Mouse (Mus musculus): ENCODE data around the gene Noa1. TPM values are rescaled to one million over a fixed set of nuclear protein-coding genes. Genes with fewer than 3 reads are reported as not detected.

Noa1 gene
- polyA plus RNA-seq, 1 experiment from 2014 or later, result 35.3 TPM

GRCm38 (mm10) chr5:77314986-77315385 is 5.1 kb upstream of the Noa1 start:
- H3K27me3 ChIP-seq (replicated peaks), result no peaks in the 10 kb centered on the region
- no peak overlapping the region for H3K9ac ChIP-seq
- WGBS, result 89% methylated on average over 6 of the region's 6 CpGs
- no peak overlapping the region for H3K27ac ChIP-seq
- peaks cover 14% of the 10 kb centered on the region; the same call in 1 of the 2 replicates for H3K36me3 ChIP-seq
- no peak overlapping the region for H3K4me3 ChIP-seq (replicated peaks)
- H3K9me3 ChIP-seq, result no peaks in the 10 kb centered on the region
- peaks cover 8% of the 10 kb centered on the region for H3K4me1 ChIP-seq (replicated peaks)
- H3K4me2 ChIP-seq (replicated peaks), result no peak overlapping the region
- no peak for ATAC-seq

DNA sequence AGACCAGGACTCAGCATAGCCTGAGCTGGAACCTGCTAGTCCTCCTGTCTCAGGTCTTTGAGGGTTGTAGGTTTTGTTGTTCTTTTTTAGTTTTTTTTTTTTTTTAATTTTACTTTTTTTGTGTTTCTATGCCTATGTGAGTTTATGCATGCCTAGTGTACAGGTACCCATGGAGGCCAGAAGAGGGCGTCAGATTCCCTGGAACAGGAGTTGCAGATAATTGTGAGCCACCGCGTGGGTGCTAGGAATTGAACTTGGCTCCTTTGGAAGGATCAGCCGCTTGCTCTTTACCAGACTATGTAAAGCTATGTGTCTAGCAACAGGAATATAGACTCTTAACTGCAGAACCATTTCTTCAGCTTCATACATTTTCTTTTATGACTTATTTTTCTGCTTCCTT is 4.3 kb upstream of the Noa1 start:
- no peak for ATAC-seq
- Histone ChIP-seq H3K9me3 (no peaks in the 10 kb centered on the region), H3K36me3 (peaks cover 14% of the 10 kb centered on the region; the same call in 1 of the 2 replicates), H3K9ac (no peak overlapping the region), H3K27ac (no peak overlapping the region), H3K4me1 (replicated peaks) (peaks cover 8% of the 10 kb centered on the region), H3K27me3 (replicated peaks) (no peaks in the 10 kb centered on the region), H3K4me2 (replicated peaks) (no peak overlapping the region), H3K4me3 (replicated peaks) (no peak overlapping the region)
- WGBS, result 94% methylated on average over 4 of the region's 4 CpGs

GRCm38 (mm10) chr5:77309051-77309906 is 605 bp downstream of the Noa1 start:
- peak; percentile 48 for ATAC-seq
- H3K27ac ChIP-seq, result 0 out of 2 replicates have a peak overlapping the region, but pooled peaks have one; percentile 23
- WGBS, result under 1% methylated on average over 76 of the region's 76 CpGs

DNA sequence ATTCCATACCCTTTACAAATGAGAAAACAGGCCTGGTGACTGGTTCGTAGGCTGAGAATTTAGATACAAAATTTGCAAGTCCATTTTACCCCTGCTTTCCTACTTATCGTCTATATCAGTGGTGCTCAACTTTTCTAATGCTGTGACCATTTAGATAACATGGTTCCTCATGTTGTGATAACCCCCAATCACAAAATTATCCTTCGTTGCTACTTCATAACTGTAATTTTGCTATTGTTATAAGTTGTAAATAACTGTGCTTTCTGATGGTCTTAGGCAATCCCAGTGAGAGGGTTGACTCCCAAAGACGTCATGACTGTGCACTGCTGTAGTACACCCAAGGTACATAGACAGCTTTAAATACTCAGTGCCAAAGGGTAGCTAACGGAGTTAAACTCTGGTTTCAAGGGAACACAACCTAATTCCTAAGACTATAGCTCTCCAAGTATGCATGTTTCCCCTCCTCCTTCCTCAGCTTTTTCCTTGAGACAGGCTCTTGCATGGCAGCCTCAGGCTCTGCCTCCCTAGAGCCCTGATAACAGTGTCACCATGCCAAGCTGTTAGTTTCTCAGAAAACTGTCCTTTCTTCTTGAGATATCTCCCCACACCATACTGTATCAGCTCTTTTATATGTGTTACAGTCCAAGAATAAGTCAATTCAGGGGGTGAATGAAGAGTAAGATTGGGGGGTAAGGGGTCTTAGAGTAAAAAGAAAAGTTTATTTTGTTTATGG is 1.9 kb downstream of the Noa1 start:
- ATAC-seq, result no peak
- Histone ChIP-seq H3K27ac (no peak overlapping the region), H3K27me3 (replicated peaks) (no peaks in the 10 kb centered on the region), H3K9ac (peak overlapping the region; percentile 68), H3K4me2 (replicated peaks) (peak overlapping the region; percentile 93), H3K4me3 (replicated peaks) (peak overlapping the region; percentile 83), H3K9me3 (no peaks in the 10 kb centered on the region), H3K4me1 (replicated peaks) (peaks cover 17% of the 10 kb centered on the region), H3K36me3 (peaks cover 11% of the 10 kb centered on the region; the same call in 1 of the 2 replicates)
- WGBS, result 82% methylated on average over 5 of the region's 5 CpGs

More at GRCm38 (mm10) chr5:77309051-77309906, 605 bp downstream of the Noa1 start:
- Histone ChIP-seq H3K4me2 (replicated peaks) (peak overlapping the region; percentile 93), H3K4me1 (replicated peaks) (peaks cover 17% of the 10 kb centered on the region), H3K9me3 (no peaks in the 10 kb centered on the region), H3K4me3 (replicated peaks) (peak overlapping the region; percentile 83), H3K36me3 (peaks cover 9% of the 10 kb centered on the region), H3K9ac (peak overlapping the region; percentile 68), H3K27me3 (replicated peaks) (no peaks in the 10 kb centered on the region)

- H3K4me3 ChIP-seq (replicated peaks), result no peak overlapping the region
- ATAC-seq, result no peak
- H3K9ac ChIP-seq, result no peak overlapping the region
- H3K9me3 ChIP-seq, result no peaks in the 10 kb centered on the region
- H3K36me3 ChIP-seq, result peaks cover 29% of the 10 kb centered on the region
- no peaks in the 10 kb centered on the region for H3K4me1 ChIP-seq (replicated peaks)
- no peaks in the 10 kb centered on the region for H3K27me3 ChIP-seq (replicated peaks)
- WGBS, result 84% methylated on average over 6 of the region's 6 CpGs
- no peak overlapping the region for H3K4me2 ChIP-seq (replicated peaks)
- H3K27ac ChIP-seq, result no peak overlapping the region
Measured at GRCm38 (mm10) chr5:77301296-77301903, 8.5 kb downstream of the Noa1 start.

DNA sequence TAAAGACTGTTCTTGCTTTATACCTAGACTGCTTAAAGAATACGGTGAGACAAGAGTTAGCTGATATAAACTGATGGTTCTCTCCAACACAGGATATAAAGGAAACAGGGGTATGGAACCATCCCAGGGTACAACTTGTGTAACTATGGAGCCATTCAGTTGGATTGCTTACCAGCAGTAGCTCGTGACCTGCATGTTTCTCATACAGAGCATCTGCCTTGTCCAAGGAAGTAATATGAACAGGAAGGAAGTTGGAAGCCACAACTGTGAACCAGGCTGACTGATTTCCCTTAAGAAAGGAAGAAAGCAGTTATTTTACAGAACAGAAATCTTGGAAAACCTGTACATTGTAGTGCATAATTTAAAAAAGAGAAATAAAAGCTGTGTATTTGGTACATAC is 10.4 kb downstream of the Noa1 start:
- Histone ChIP-seq H3K4me1 (replicated peaks) (no peaks in the 10 kb centered on the region), H3K9ac (no peak overlapping the region), H3K4me3 (replicated peaks) (no peak overlapping the region), H3K9me3 (no peaks in the 10 kb centered on the region), H3K27me3 (replicated peaks) (no peaks in the 10 kb centered on the region), H3K4me2 (replicated peaks) (no peak overlapping the region), H3K36me3 (peaks cover 26% of the 10 kb centered on the region), H3K27ac (no peak overlapping the region)
- 86% methylated on average over 2 of the region's 2 CpGs for WGBS
- no peak for ATAC-seq

DNA sequence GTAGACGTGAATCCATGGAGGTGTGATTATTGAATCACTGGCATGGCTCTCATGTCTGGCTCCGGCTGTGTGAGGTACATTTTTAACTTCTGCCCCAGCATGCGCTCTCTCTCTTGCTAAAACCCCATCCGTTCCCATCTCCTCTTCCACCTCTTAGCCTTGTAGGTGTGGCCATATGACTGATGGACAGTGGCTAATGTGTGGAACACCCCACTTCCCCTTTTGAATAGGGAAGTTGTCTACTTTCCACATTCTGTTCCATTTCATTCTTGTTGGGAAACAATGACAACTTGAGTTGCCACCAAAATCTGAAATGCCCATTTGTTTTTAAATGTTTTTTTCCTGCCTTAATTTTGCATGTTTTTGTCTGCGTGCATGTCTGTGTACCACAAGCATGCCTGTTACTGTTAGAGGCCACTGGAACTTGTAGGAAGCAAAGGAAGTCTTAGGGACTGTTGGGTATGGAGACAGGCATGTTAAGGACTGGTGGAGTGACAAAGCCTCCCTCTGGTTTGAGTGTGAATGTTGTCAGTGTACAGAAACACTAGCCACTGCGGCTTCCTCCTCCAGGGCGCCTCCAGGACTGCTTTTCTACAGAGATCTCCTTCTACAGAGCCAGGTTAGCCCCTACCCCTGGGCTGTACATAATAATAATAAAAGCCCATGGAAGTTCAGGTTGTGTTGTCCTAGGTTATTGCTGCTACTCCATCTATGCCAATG is 16.9 kb downstream of the Noa1 start:
- Histone ChIP-seq H3K4me2 (replicated peaks) (no peak overlapping the region), H3K27me3 (replicated peaks) (no peaks in the 10 kb centered on the region), H3K36me3 (peaks cover 24% of the 10 kb centered on the region), H3K9me3 (no peaks in the 10 kb centered on the region), H3K9ac (no peak overlapping the region), H3K4me3 (replicated peaks) (no peak overlapping the region), H3K27ac (no peak overlapping the region), H3K4me1 (replicated peaks) (no peaks in the 10 kb centered on the region)
- no peak for ATAC-seq
- WGBS, result 87% methylated on average over 7 of the region's 7 CpGs

GRCm38 (mm10) chr5:77290606-77291005 is 19.3 kb downstream of the Noa1 start:
- no peak overlapping the region for H3K4me2 ChIP-seq (replicated peaks)
- no peak overlapping the region for H3K9ac ChIP-seq
- peaks cover 25% of the 10 kb centered on the region for H3K36me3 ChIP-seq
- H3K27ac ChIP-seq, result no peak overlapping the region
- H3K4me3 ChIP-seq (replicated peaks), result no peak overlapping the region
- no peaks in the 10 kb centered on the region for H3K27me3 ChIP-seq (replicated peaks)
- WGBS, result 87% methylated on average over 2 of the region's 2 CpGs
- ATAC-seq, result no peak
- H3K4me1 ChIP-seq (replicated peaks), result no peaks in the 10 kb centered on the region
- no peaks in the 10 kb centered on the region for H3K9me3 ChIP-seq

DNA sequence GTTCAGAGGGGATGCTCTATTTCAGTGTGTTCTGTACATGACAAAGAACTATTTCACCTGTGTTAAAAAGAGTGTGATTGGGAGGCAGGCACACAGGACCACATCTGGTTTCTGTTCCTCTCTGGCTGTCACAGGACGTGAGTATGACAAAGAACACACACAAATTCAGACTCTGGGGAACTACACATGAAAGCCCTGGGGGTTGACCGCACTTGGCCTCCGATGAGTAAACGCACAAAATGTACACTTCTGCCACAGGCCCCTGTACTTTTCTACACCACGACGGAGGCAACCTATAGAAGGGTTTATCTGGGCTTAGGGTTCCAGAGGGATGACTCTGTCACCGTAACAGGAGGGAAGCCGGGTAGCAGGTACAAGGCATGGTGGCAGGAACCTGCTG is 20.2 kb downstream of the Noa1 start:
- H3K4me1 ChIP-seq (replicated peaks), result no peaks in the 10 kb centered on the region
- no peak overlapping the region for H3K4me3 ChIP-seq (replicated peaks)
- peaks cover 24% of the 10 kb centered on the region for H3K36me3 ChIP-seq
- no peak overlapping the region for H3K9ac ChIP-seq
- H3K27ac ChIP-seq, result no peak overlapping the region
- no peaks in the 10 kb centered on the region for H3K27me3 ChIP-seq (replicated peaks)
- H3K4me2 ChIP-seq (replicated peaks), result no peak overlapping the region
- ATAC-seq, result no peak
- WGBS, result 71% methylated on average over 8 of the region's 8 CpGs
- H3K9me3 ChIP-seq, result no peaks in the 10 kb centered on the region

DNA sequence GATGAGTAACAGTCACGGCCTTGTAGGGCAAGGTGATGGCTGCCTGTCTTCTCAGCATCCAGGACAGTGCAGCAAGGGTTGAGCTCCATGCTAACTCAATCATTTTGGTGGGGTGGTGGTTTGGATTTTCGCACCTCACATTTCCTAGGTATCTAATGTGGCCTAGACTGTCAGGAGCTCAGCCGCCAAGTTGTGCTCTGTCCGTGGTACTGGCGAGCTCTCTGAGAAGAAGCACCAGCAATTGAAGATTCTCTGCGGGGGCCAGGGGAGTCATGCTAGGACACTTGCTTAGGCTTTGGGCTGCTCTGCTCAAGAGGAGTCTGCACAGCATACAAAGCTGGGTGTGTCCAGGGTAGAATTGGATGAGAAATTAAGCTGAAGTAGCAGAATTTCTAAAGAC is 22.0 kb downstream of the Noa1 start:
- no peaks in the 10 kb centered on the region for H3K4me1 ChIP-seq (replicated peaks)
- no peaks in the 10 kb centered on the region for H3K27me3 ChIP-seq (replicated peaks)
- no peak overlapping the region for H3K4me3 ChIP-seq (replicated peaks)
- no peaks in the 10 kb centered on the region for H3K9me3 ChIP-seq
- H3K9ac ChIP-seq, result no peak overlapping the region
- WGBS, result 74% methylated on average over 6 of the region's 6 CpGs
- no peak overlapping the region for H3K27ac ChIP-seq
- peaks cover 23% of the 10 kb centered on the region for H3K36me3 ChIP-seq
- no peak for ATAC-seq
- H3K4me2 ChIP-seq (replicated peaks), result no peak overlapping the region

- H3K36me3 ChIP-seq, result peaks cover 30% of the 10 kb centered on the region
- no peak overlapping the region for H3K9ac ChIP-seq
- no peak overlapping the region for H3K4me2 ChIP-seq (replicated peaks)
- no peaks in the 10 kb centered on the region for H3K27me3 ChIP-seq (replicated peaks)
- H3K9me3 ChIP-seq, result no peaks in the 10 kb centered on the region
- no peaks in the 10 kb centered on the region for H3K4me1 ChIP-seq (replicated peaks)
- 89% methylated on average over 5 of the region's 5 CpGs for WGBS
- no peak overlapping the region for H3K4me3 ChIP-seq (replicated peaks)
- no peak for ATAC-seq
- no peak overlapping the region for H3K27ac ChIP-seq
Measured at GRCm38 (mm10) chr5:77286904-77287303, 23.0 kb downstream of the Noa1 start.

GRCm38 (mm10) chr5:77285685-77286084 is 24.2 kb downstream of the Noa1 start:
- WGBS, result 85% methylated on average over 7 of the region's 7 CpGs
- H3K36me3 ChIP-seq, result peaks cover 41% of the 10 kb centered on the region
- no peak overlapping the region for H3K4me3 ChIP-seq (replicated peaks)

More at GRCm38 (mm10) chr5:77285685-77286084, 24.2 kb downstream of the Noa1 start:
- Histone ChIP-seq H3K4me2 (replicated peaks) (no peak overlapping the region), H3K27ac (no peak overlapping the region), H3K9me3 (no peaks in the 10 kb centered on the region), H3K27me3 (replicated peaks) (no peaks in the 10 kb centered on the region), H3K9ac (no peak overlapping the region), H3K4me1 (replicated peaks) (no peaks in the 10 kb centered on the region)
- ATAC-seq, result no peak

All from intestine, embryonic 15.5 days (tissue).